Mouse (Mus musculus) liver, adult 2 months (tissue): ENCODE measurements around the gene Slc43a3.

Experiments used
- CTCF ChIP-seq: fragments of 200-500 bp; IDR thresholded peaks from 2 replicates; pipeline ENCODE4 v1.5.1; 2011; ENCODE audit warnings: low read depth, low read length, control low read depth
- POLR2A ChIP-seq: fragments of 200-500 bp; IDR thresholded peaks from 2 replicates; pipeline ENCODE4 v1.6.1; 2011; ENCODE audit warnings: low read length, control low read depth; ENCODE audit not compliant: insufficient read depth; ENCODE audit errors: extremely low read depth

GRCm38 (mm10) chr2:84987930-84988329 is 51.6 kb downstream of the Slc43a3 start, which contains the start of gene Prg3:
- TF ChIP-seq CTCF, result no peak
- TF ChIP-seq POLR2A, result no peak
